Comparison of ENCODE assay signal across 18 mouse cellular contexts in genomic region chr4:102456426-102456825, GRCm38 (mm10).
"Had no signal": no experiment of that assay in that cellular context is flagged by ENCODE, and none has a peak within 500 bp of the region (broad histone marks: within the 10 kb centered on the region; RNA-seq: fewer than 3 reads in every experiment).

No protein-coding gene starts in this region.

- H3K27me3 ChIP-seq: limb, embryonic 12.5 days; limb, embryonic 15.5 days; midbrain, embryonic 12.5 days; midbrain, embryonic 15.5 days; neural tube, embryonic 13.5 days had no signal

- H3K27ac ChIP-seq: limb, embryonic 12.5 days; limb, embryonic 15.5 days; liver, embryonic 14.5 days; macrophage; midbrain, embryonic 12.5 days; midbrain, embryonic 15.5 days; neural tube, embryonic 13.5 days had no signal

- DNase-seq: left cerebral cortex, postnatal 4 days; liver, postnatal 0 days; lung, embryonic 14.5 days; retina, postnatal 1 day; right cerebral cortex, postnatal 25 days; thymus, adult 18-20 months; thymus, postnatal 36 days had no signal

- H3K4me3 ChIP-seq: limb, embryonic 12.5 days; limb, embryonic 15.5 days; midbrain, embryonic 12.5 days; midbrain, embryonic 15.5 days; myocyte; neural tube, embryonic 13.5 days had no signal

- H3K4me2 ChIP-seq: limb, embryonic 12.5 days; limb, embryonic 15.5 days; liver, embryonic 11.5 days; lung, embryonic 14.5 days; midbrain, embryonic 12.5 days; midbrain, embryonic 15.5 days; neural tube, embryonic 13.5 days had no signal

- H3K9ac ChIP-seq: limb, embryonic 12.5 days; limb, embryonic 15.5 days; liver, embryonic 14.5 days; liver, postnatal 0 days; lung, embryonic 14.5 days; midbrain, embryonic 12.5 days; midbrain, embryonic 15.5 days; neural tube, embryonic 13.5 days had no signal

- H3K4me1 ChIP-seq: limb, embryonic 12.5 days; limb, embryonic 15.5 days; midbrain, embryonic 12.5 days; midbrain, embryonic 15.5 days; neural tube, embryonic 13.5 days had no signal

- H3K36me3 ChIP-seq: limb, embryonic 12.5 days; limb, embryonic 15.5 days; midbrain, embryonic 12.5 days; midbrain, embryonic 15.5 days; neural tube, embryonic 13.5 days had no signal

- H3K9me3 ChIP-seq: limb, embryonic 12.5 days; limb, embryonic 15.5 days; midbrain, embryonic 12.5 days; midbrain, embryonic 15.5 days; neural tube, embryonic 13.5 days had no signal

- ATAC-seq: intestine, postnatal 0 days; liver, postnatal 0 days; lung, postnatal 0 days; midbrain, embryonic 15.5 days had no signal
